Mouse (Mus musculus) T-helper 17 cell (primary cell): ENCODE measurements around the gene Sart3.

Experiments
- in situ Hi-C, 2 experiments: fragments of 300-600 bp; cut with MboI, MseI; formaldehyde crosslinking; loops; 1 replicate in 1 of 2; 2 replicates in 1 of 2; pipeline ENCODE4 v1.15.1; 2025; ENCODE audit warnings: high pct_unique_total_duplicates in 2 of 2

The Sart3 gene

DNA sequence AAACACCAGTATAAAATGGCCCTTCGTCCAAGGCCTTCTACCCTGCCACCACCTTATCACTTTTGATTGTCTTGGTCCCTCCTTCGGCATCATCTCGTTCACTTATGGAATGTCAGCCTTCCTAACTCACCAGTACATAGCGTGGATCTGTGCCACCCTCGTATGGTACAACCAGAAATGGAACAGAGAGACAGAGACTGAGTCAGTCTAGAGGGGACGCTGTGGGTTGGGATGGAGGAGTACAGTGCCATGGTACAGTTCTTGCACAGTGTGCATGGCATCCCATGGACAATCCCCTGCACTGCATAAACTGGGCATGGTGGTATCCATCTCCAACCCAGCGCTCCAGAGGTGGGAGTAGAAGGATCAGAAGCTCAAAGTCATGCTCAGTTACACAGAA lies 43.6 kb downstream of the Sart3 start:
- in situ Hi-C loops: loop anchor here (5.0 kb wide), 3 partner anchors 141 to 351 kb away; no protein-coding TSS in a partner anchor

DNA sequence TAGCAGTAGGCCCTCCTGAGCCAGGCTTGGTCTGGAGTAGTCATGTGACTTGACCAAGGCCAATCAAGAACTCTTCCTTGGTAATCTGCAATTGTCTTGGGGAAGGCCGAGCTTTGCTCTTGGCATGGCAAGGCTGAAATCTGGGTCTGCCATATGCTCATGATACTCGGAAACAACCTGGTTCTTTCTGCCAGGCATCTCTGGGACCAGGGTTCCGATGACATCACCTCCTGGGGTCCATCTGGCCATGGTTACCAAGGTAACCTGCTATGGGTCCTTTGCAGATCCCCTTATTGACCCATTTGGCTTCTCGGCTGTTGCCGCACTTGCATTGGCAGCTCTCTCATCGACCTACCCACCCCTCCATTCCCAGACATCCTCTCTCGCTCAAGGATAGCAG lies 44.3 kb downstream of the Sart3 start:
- in situ Hi-C loops: loop anchor here (5.0 kb wide), 3 partner anchors 141 to 351 kb away; no protein-coding TSS in a partner anchor

DNA sequence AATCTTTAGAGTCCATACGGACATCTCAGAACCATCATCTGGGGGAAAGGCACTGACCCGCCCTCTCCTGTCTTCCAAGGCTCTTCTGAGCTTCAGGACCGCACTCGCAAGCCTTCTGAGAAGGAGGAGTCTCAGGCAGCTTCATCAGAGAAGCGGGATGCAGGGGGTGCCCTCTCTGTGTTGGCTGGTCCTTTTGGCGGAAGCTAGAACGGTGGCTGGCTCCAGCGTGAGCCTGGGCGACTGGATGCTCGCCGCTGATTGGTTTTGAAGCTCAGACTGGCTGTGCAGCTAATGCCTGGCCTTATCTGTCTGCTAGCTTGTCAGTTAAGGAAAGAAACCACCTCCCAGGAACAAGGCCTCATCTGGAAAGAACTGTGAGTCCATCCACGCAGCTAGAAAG lies 45.1 kb downstream of the Sart3 start:
- in situ Hi-C loops: loop anchor here (5.0 kb wide), 3 partner anchors 140 to 350 kb away; no protein-coding TSS in a partner anchor

DNA sequence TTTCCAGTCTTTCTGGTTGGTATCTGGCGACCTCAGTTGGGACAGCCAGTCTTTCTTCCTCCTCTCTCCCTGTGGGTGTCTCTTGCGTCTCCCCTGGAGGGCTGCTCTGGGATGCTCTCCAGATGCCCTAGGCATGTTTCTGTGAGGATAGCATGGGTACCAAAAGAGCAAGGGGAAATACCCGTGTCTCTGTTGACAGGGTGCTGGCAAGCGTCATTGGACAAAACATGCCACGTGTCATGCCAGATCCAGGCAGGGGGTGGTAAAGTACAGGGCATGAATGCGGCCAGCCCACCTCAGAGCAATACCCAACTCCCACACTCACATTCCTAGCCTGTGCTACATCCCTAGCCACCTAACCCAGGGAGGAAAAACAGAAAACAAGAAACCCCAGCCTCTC lies 45.7 kb downstream of the Sart3 start:
- in situ Hi-C loops: loop anchor here (5.0 kb wide), 3 partner anchors 139 to 349 kb away; no protein-coding TSS in a partner anchor

DNA sequence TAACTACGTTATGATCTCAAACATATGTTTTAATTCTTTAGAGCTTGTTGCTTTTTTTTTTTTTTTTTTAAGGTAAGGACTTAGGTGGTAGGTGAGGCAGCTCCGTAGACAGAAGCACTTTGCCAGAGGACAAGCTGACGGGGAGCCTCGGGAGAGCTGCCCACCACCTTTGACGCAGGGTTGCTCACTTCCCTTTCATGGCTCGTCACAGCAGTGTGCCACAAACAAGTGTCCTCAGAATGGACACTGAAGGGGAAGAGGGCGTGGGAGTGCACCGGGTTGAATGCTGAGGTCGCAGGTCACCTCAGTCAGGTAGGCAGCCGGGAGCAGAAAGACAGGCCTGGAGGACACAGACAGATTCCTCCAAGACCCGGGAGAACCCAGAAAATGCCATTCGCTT lies 46.9 kb downstream of the Sart3 start:
- in situ Hi-C loops: loop anchor here (5.0 kb wide), 3 partner anchors 138 to 348 kb away; no protein-coding TSS in a partner anchor

DNA sequence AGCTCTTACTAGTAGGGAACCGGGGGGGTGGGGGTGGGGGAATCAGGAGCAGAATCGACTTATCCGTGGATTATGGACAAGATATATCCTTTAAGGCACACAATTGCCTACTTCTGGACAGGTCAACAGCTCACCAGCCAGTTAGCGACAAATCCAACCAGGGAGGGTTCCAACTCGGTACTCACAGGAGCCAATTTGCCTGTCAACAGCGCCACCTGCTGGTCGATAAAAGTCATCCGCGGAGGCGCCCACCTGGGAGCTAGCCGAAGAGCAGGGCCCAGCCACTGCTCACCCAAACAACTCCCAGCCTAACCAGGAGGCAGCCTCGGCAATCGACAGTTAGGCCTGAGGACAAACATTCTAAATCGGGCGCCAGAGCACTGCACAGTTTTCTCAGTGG lies 47.9 kb downstream of the Sart3 start, which contains the start of gene 1700069L16Rik:
Gene 1700069L16Rik, minus strand, starts transcription at position 327 of the 400 bp plus-strand sequence.
- in situ Hi-C loops: loop anchor here in 1 of 2 experiments (5.0 kb wide), 1 partner anchor 347 kb away; no protein-coding TSS in a partner anchor

DNA sequence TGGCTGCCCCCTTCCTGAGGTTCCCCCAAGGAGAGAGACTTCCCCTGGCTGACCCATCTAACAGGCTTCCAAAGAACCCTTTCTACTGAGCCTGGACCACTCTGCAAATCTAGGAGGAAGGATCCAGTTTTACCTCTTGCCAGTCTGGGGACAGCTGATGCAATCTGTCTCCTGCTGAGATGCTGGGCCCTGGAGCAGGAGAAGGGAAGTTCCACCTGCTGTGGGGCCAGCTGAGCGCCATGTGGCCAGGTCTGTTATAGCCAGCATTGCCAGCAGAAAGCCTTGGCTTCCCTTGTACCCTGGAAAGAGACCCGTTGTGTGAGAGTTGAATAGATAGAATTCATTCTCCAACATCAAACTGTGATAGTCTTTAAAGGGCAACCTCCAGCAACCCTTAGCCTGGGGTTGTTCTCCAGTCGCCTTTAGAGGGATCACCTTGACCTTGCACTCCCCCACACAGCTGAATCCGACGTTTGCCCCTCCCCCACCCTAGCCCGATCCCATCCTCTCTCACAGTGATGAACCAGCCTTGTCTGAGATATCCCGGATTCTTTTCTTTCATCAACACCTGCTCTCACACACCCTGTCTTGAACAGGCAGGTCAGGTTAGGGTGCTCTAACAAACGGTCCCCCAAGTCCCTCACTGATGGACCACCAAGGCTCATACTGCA lies 48.6 kb downstream of the Sart3 start:
- in situ Hi-C loops: loop anchor here in 1 of 2 experiments (5.0 kb wide), 1 partner anchor 346 kb away; no protein-coding TSS in a partner anchor

DNA sequence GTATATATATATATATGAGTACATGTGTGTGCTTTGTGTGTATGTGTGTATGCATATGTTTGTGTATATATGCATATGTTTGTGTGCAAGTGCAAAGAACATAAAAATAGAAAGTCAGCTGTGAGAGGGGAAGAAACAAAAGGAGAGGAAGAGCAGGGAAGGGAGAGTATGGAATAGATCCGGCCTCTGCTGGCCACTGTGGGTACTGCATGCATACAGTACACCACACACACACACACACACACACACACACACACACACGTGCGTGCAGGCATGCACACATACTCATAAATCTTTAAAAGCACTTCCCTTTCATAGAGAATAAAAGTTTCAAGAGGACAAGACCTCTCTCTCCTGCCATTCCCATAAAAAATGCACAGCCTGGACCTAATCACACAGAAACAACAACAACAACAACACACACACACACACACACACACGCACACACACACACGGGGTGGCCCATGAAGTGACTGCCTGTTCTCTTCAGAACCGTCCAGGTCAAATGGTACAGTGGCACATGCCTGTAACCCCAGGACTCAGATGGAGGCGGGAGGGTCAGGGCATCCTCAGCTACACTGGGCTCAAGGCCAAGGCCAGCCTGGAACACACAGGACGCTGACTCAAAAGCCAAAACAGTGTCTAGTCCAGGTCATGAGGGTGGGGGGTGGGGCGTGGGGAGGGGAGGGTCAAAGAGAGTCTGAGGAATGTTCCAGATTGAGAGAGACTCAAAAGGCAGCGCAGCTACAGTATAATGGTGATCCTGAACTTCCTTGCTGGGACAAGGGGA lies 49.9 kb downstream of the Sart3 start:
- in situ Hi-C loops: loop anchor here in 1 of 2 experiments (5.0 kb wide), 1 partner anchor 345 kb away; no protein-coding TSS in a partner anchor

DNA sequence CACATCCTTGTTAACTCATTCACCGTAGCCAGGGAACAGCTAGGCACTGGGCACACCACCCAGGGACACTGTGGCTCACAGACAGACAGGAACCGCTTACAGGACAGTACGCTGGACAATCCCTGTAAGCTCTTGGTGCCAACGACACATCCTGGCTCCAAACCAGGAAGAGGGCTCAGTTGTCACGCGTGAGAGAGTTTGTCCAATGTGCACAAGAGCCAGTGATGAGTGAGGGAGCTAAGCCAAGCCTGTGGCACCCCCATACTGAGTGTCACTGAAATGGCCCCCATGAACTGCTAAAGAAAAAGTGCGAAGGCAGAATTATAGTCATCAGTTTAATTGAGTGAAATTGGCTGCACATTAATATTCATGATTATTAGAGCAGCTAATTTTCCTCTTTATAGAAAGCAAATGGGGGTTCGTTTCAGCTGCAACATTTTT lies 53.1 kb downstream of the Sart3 start:
- in situ Hi-C loops: loop anchor here in 1 of 2 experiments (5.0 kb wide), 1 partner anchor 142 kb away; no protein-coding TSS in a partner anchor

DNA sequence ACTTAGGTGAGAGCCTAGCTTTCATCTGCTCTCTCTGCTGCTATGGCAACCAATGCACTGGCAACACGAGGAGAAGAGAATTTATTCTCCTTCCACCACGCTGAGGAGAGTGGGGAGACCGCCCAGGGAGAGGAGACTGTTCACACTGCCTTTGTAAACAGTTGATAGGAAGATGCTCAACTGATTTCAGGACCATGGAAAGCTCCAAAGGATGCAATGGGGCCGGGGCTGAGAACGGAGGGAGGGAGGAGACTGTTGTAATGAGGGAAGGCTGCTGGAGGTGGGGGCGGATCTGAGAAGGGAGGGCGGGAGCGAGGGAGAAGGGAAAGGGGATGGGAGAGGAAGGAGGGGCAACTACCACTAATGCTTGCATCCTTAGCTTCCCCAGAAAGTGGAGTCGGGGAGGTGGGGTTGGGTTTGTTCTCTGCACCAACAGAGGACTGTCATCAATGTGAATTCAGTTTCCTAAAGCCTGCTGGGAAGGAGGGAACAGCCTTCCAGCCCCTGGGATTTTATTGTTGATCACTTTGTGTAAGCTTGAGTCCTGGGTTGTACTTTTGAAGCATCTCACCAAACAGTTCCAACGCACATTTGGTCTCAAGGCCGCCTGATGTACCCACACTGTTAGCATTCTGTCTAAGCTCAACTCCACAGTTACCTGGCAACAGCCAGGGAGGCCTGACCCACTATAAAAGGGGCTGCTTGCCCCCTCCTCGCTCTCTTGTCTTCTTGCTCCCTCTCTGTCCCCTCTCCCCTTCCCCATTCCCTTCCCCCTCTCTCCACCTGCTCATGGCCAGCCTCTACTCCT lies 55.5 kb downstream of the Sart3 start:
- in situ Hi-C loops: loop anchor here in 1 of 2 experiments (5.0 kb wide), 1 partner anchor 139 kb away; no protein-coding TSS in a partner anchor

DNA sequence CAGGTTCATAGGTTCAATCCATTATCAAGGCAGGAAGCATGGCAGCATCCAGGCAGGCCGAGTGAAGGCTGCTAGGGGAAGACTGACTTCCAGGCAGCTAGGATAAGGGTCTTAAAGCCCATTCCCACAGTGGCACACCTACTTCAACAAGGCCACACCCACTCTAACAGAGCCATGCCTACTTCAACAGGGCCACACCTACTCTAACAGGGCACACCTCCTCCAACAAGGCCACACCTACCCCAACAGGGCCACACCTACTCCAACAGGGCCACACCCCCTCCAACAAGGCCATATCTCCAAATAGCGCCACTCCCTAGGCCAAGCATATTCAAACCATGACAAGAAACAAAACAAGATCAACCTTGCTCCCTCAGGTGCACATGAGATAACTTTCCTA lies 59.4 kb downstream of the Sart3 start:
- in situ Hi-C loops: no loop called here

DNA sequence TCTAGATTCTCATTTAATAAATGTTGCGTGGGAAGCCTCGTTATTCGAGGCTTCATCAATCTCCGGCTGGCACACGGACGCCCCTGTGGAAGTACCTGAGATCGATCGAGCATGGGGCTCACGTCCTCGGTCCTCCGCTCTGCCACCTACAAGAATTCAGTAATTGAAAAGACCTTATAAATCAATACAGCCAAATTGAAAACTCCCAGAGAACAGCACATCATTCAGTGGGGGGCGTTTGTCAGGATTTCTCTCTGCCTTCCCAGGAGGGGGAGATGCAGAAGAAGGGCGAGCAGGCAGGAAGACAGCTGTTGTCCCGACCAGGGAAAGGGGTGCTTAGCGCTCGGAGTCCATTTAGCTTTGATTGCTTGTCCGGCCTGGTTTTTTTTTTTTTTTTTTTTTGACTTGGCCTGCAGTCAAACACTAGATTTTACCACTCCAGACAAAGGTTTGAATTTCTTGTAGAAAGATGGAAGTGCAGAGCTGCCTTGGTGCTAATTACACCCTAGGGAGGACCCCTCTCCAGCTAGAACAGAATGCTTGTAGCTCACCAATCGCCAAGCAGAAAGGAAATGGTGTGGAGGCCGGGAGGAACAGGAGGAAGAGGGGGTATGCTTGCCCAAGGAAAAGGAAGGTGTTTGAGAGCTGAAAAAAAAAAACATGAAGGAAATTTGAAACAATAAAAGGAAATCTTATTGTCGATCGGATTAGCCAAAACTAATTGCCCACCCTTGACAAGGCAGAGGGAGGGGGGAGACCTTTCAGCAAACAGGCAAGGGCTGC lies 68.3 kb downstream of the Sart3 start:
- in situ Hi-C loops: no loop called here

DNA sequence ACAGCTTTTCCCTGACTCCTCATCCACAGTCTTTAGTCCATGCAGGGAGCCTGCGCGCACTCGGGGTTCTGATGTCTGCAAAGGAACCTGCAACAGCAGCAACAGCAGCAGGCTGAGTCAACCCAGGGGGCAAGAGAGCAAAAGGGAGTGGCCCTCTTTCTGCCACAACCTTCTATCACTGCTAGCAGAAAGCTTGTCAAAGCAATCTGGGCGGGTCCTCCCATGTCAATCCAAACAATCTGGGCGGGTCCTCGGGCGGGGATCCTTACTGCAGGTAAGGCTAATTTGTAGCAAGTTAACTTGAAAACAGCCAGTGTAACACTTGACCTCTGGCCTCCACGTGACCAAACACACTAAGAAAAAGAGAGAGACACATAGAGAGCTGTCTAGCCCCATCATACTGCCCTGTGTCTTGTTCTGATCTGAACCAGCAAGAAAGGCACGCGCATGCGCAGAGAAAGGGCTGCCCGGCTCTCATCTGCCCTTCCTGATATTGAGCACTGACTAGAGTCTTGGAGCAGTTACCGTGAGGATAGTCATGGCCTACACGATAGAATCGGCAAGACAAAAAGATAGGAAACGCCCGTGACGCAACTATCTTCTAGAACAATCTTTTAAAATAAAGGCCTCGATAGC lies 71.8 kb downstream of the Sart3 start:
- in situ Hi-C loops: no loop called here

DNA sequence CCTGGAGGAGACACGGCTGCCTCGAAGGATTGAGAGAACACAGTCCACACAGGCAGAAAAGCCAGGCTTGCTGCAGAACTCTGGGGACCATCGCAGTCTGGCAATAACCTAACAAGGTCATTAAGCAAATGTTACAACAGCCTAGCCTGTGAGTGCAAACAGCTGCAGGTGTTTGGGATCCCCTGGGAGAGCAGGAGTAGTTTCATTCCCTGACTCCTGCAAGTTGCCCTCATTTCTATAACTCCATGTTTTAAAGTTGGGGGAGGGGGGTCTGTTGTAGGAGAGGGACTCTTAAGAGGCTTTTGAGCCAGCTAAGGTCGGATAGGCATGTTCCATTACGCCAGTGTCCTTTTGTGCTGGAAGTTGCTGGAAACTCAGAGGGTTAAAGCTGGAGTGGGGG lies 77.9 kb downstream of the Sart3 start:
- in situ Hi-C loops: no loop called here

DNA sequence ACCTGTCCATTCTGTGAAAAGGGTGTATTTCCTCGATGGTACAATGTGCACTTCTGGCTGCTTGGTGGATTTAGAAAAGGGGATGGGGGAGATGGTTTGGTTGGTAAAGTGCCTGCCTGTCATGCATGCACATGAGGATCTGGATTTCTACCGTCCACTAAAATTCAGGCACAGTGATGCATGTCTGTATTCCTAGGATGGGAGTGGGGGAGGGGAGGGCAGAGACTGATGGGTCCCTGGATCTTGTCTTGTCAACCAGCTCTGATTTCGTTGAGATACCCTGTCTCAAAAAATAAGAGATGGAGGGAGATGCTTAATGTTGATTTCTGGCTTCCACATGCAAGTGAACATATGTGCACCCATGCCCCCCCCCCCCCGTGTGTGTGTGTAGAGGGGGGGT lies 78.3 kb downstream of the Sart3 start:
- in situ Hi-C loops: no loop called here

DNA sequence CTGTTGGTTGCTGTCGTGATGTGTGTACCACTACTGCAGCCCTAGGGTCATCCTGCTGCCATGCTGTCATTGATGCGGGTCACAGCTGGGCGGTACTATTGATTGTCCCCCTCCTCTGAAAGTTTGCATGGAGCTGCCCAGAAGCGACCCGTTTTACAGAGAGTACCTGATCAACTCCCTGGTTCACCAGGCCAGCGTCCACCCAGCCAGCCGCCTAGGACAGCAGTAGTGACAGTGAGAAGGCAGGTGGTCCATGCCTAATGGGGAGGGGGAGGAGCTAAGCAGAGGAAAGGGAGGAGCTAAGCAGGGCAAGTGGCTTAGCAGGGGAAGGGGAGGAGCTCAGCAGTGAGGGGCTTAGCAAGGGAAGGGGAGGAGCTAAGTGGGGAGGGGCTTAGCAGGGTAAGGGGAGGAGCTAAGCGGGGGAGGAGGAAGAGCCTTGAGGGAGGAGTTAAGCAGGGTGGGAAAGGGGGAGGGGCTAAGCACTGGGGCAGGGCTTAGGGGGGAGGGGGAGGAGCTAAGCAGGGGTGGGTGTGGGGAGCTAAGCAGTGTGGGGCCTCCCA lies 79.0 kb downstream of the Sart3 start:
- in situ Hi-C loops: no loop called here
